Mouse (Mus musculus) erythroblast, embryonic 14.5 days (primary cell): ENCODE measurements around the gene Gprc5c. TPM values are rescaled to one million over a fixed set of nuclear protein-coding genes. Genes with fewer than 3 reads are reported as not detected.

ENCODE experiments used
- H3K27me3 ChIP-seq: 2 replicates; pipeline ENCODE4 v1.6.1; 2012; ENCODE audit warnings: inconsistent platforms; ENCODE audit not compliant: control insufficient read depth
- H3K36me3 ChIP-seq: 2 replicates; pipeline ENCODE4 v1.6.1; 2012; ENCODE audit warnings: mild to moderate bottlenecking, inconsistent platforms; ENCODE audit not compliant: control insufficient read depth
- H3K4me1 ChIP-seq: 2 replicates; pipeline ENCODE4 v1.6.1; 2012; ENCODE audit warnings: inconsistent platforms; ENCODE audit not compliant: control insufficient read depth
- H3K4me3 ChIP-seq: replicated peaks from 2 replicates; pipeline ENCODE3; 2012; ENCODE audit warnings: moderate library complexity, mild to moderate bottlenecking, inconsistent platforms
- H3K9me3 ChIP-seq: 2 replicates; pipeline ENCODE4 v1.6.1; 2012; ENCODE audit warnings: low read length, inconsistent platforms, mixed read lengths; ENCODE audit not compliant: control insufficient read depth
- GATA1 ChIP-seq: IDR thresholded peaks from 2 replicates; pipeline ENCODE4 v1.6.1; 2012; ENCODE audit warnings: low read length, inconsistent platforms, mixed read lengths
- TAL1 ChIP-seq: IDR thresholded peaks from 3 replicates; pipeline ENCODE4 v1.6.1; 2012; ENCODE audit warnings: low read length, inconsistent platforms, mixed read lengths
- polyA plus RNA-seq: library from polyadenylated mRNA; stranded (reverse); fragments of >175 nt; gene quantifications from 2 replicates; pipeline ENCODE4 v1.2.3, GENCODE M21; 2012

Gene Gprc5c
- polyA plus RNA-seq, 1 experiment = 0.06 TPM

DNA sequence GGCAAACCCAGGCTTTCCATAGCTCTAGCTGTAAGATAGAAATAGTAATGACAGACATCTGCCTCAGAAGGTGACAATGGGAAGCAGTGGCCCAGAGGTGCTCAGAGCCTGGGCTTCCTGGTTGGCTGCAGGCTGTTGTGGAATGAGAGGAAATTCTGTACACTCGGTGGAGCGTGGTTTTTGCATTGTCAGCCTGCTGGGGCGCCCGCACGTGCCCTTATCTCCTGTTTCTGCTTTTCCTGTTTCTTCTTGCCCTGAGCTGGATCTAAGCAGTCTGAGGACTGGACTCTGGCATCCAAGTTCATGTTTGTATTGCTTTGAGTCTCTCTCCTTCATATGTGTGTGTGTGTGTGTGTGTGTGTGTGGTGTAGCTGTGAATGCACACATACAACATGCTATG, 24.3 kb upstream of the Gprc5c start:
- H3K36me3 ChIP-seq = no peaks in the 10 kb centered on the region
- no peaks in the 10 kb centered on the region for H3K9me3 ChIP-seq
- H3K4me3 ChIP-seq = no peak overlapping the region
- peaks cover 22% of the 10 kb centered on the region for H3K4me1 ChIP-seq
- no peak for TF ChIP-seq GATA1
- no peak for TF ChIP-seq TAL1
- H3K27me3 ChIP-seq = no peaks in the 10 kb centered on the region

DNA sequence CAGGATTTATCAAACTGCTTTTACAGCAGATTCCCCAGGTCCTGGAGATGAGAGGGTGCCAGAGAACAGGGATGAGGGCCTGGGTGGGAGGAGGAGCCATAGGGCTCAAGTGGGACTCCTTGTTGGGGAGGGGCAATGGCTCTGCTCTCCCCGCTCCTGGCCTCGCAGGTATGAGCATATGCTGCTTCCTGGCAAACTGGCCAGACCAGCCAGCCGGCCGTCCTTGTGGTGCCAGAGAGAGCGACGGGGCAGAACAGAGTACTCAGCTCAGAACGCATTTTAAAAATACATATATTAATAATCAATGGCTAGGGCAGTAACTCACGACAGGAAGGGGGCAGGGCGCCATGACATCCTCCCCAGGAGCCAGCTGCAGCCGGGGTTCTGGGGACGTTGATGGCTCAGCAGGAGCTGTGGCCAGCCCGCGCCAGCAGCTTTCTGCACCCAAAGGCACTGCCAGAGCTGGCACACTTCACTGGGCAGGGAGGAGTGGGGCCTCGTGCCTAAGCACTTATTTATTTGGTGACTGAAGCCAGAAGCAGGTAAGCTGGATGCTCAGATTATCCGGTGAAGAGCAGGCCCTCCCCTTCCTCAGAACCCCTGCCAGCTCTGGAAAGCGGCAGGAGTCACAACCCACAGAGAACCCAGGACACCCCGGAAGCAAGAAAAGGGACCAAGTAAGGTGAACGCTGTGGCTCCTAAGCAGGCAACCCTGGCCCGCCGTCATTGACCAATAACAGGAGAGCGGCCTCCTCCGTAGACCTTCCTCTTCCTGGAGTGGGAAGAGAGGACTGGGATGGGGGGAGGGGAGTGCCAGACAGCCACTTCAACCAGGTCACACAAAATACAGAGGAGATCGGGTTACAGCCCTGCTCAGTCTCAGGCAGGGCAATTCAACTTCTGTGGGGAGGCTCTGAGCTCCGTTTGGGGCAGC, 21.2 kb upstream of the Gprc5c start:
- Histone ChIP-seq H3K36me3 (no peaks in the 10 kb centered on the region), H3K9me3 (no peaks in the 10 kb centered on the region), H3K27me3 (no peaks in the 10 kb centered on the region), H3K4me1 (peaks cover 22% of the 10 kb centered on the region), H3K4me3 (peak overlapping the region; percentile 33)
- no peak for TF ChIP-seq GATA1
- no peak for TF ChIP-seq TAL1

DNA sequence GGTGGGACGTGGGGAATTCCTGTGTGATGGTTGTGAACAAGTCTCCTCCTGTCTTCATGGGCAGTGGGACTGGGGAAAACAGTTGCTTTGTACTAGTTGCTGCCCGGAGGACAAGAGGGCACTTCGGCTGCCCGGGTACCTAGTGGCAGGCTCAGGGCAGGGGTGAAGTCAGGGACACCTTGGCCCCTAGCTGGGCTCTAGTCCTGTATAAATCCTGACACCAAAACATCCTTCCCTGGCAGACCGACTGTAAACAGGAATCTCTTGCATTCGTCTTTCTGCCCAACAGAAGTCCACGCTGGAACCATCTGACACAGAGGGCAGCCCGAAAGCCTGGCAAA, 20.5 kb upstream of the Gprc5c start:
- TF ChIP-seq GATA1 = no peak
- TF ChIP-seq TAL1 = no peak
- Histone ChIP-seq H3K9me3 (no peaks in the 10 kb centered on the region), H3K4me1 (peaks cover 22% of the 10 kb centered on the region), H3K36me3 (no peaks in the 10 kb centered on the region), H3K4me3 (no peak overlapping the region), H3K27me3 (no peaks in the 10 kb centered on the region)

DNA sequence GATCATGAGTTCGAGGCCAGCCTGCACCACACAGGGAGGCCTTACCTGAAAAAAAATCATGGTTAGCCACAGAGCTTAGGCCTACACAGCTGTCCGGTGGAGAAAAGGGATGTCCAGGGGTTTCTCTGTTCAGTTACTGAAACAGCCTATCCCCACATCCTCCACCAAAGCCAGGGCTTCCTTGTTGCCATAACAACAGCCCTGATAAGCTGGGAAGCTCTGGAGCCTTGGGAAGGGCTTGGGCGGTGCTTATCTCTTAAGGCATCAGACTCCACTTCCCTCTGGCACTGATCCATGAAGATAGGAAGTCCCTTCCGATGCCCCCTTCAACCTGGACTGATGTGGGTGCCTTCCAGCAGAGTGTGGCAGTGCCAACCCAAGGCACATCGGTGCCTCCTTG, 17.8 kb upstream of the Gprc5c start:
- peaks cover 26% of the 10 kb centered on the region for H3K4me1 ChIP-seq
- no peaks in the 10 kb centered on the region for H3K36me3 ChIP-seq
- no peaks in the 10 kb centered on the region for H3K27me3 ChIP-seq
- no peak overlapping the region for H3K4me3 ChIP-seq
- no peaks in the 10 kb centered on the region for H3K9me3 ChIP-seq
- TF ChIP-seq TAL1 = no peak
- TF ChIP-seq GATA1 = no peak

DNA sequence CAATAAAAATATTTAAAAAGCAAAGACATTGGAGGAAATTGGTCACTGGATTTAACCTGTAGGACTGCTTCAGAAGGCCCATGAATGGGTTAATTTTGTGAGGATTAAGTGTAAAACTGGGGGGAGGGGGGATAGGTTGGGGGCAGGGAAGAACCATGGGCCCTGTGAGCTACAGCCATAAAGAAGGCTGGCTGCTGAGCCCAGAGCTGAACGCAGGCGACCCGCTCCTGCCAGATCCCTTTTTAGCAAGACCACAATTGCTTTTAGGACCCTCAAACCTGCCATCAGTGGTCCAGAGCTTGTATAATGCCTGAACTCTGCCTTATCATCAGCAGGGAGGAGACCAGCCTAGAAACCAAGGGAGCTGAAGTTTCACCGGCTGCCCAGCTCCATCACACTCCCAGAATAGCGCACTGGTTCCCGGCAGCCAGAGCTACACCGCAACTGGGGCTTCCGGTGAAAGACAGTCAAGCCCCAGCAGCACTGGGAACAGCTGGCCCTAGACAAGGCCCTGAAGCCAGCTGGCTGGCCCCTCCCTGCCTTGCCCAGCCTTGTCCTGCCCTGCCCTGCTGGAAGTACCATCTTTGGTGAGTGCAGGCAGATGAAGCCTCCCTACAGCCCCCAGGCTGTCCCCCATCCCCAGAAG, 7.0 kb upstream of the Gprc5c start:
- TF ChIP-seq TAL1 = no peak
- TF ChIP-seq GATA1 = no peak
- Histone ChIP-seq H3K4me1 (peaks cover 5% of the 10 kb centered on the region), H3K36me3 (no peaks in the 10 kb centered on the region), H3K9me3 (peaks cover 4% of the 10 kb centered on the region; the same call in 1 of the 2 replicates), H3K27me3 (peaks cover 4% of the 10 kb centered on the region), H3K4me3 (no peak overlapping the region)

DNA sequence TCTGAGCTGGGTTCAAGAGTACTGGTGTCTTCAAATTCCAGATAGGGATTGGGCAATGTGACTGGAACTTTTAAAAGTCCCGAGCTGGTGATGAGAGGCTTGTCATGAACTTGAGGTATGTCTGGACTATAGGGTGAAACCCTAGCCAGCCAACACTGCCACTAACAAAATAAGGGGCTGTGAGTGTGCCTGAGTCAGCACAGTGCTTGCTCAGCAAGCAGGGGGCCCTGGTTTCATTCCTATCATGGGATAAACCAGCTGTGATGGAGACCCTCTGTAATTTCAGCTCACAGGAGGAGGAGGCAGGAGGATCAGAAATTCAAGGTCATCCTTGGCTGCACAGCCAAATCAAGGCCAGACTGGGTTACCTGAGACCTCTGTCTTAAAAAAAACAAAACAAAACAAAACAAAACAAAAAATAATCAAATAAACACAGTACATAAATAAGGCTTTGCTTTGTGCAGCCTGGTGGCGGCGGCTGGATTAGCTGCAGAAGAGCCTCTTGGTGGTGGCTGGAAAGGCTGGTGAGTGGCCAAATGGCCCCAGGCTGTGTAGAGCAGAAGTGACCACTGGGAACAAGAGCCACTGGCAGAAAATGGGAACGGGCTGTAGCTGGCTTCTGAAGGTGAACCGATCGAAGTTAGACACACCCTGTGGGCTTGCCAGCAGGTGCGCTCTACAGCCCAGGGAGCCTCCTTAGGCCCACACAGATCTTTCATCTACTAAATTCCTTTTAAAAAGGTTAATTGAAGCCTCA, 6.3 kb upstream of the Gprc5c start:
- Histone ChIP-seq H3K36me3 (no peaks in the 10 kb centered on the region), H3K4me3 (no peak overlapping the region), H3K27me3 (peaks cover 11% of the 10 kb centered on the region), H3K4me1 (peaks cover 5% of the 10 kb centered on the region), H3K9me3 (peaks cover 4% of the 10 kb centered on the region; the same call in 1 of the 2 replicates)
- no peak for TF ChIP-seq TAL1
- no peak for TF ChIP-seq GATA1

DNA sequence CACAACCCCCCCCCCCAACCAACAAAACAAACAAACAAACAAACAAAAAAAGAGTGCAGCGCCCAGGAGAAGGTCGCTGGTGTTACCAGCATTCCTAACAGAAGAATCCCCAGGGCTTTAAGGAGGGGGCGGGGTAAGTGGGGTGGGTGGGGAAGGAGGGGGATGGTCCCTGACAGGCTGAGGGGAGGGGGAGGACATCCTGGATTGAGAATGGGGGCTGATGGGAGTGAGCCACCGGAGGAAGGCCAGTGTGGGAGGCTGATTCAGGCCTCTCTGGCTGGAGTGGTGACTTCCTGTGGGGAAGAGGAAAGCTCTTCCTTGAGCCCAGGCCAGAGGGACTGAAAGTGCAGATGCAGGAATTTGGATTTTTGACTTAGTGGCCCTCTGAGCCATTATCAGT, 4.6 kb upstream of the Gprc5c start:
- no peak for TF ChIP-seq GATA1
- TF ChIP-seq TAL1 = no peak
- H3K4me3 ChIP-seq = no peak overlapping the region
- H3K27me3 ChIP-seq = peaks cover 28% of the 10 kb centered on the region
- H3K9me3 ChIP-seq = peaks cover 4% of the 10 kb centered on the region; the same call in 1 of the 2 replicates
- H3K4me1 ChIP-seq = peaks cover 6% of the 10 kb centered on the region
- no peaks in the 10 kb centered on the region for H3K36me3 ChIP-seq

DNA sequence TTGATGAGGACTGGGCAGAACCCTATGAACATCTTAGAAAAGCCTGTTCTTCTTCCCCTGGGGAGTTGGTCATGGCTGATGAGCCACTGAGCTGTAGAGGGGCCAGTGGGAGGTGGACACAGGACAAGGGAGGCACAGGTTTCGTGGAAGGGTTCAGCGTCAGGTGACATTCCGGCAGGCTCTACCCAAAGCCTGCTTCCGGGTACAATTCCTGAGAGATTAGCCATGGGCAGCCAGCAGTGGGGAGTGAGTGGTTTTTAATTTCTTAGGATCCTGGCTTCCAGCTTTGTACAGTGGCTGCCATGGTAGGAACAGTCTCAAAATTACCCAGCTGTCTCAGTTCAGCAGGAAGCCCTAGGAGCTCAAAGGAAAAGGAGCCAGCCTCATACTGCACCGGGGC, 3.9 kb upstream of the Gprc5c start:
- Histone ChIP-seq H3K4me1 (peaks cover 8% of the 10 kb centered on the region), H3K27me3 (peaks cover 35% of the 10 kb centered on the region), H3K4me3 (no peak overlapping the region), H3K9me3 (no peaks in the 10 kb centered on the region), H3K36me3 (no peaks in the 10 kb centered on the region)
- TF ChIP-seq GATA1 (no peak), TAL1 (no peak)

DNA sequence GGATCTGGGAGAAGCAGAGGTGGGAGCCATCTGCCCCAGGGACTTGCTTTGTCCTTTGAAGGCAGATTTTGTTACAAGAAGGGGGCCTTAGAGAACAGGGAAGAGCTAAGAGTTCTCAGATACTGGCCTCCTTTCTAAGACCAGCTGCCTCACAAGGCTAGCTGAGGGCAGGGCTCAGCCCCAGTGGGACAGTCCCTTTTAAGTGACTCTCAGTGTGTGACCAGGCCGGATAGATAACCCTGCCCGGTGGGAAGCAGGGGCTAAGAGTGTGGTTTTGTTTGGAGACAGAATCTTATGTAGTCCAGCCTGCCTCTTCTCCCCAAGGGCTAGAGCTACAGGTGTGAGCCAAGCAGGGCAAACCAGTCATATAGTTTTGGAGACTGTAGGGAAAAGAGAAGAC, 1.4 kb upstream of the Gprc5c start:
- no peaks in the 10 kb centered on the region for H3K36me3 ChIP-seq
- no peaks in the 10 kb centered on the region for H3K9me3 ChIP-seq
- H3K4me1 ChIP-seq = peaks cover 3% of the 10 kb centered on the region
- H3K4me3 ChIP-seq = no peak overlapping the region
- peaks cover 60% of the 10 kb centered on the region for H3K27me3 ChIP-seq
- TF ChIP-seq GATA1 = no peak
- no peak for TF ChIP-seq TAL1
